Mouse (Mus musculus): Measurements from ENCODE around the gene Plcd4. TPM values are rescaled to one million over a fixed set of nuclear protein-coding genes. Genes with fewer than 3 reads are reported as not detected.

The Plcd4 gene
- polyA plus RNA-seq, 2 experiments = 0.43 to 0.99 TPM

DNA sequence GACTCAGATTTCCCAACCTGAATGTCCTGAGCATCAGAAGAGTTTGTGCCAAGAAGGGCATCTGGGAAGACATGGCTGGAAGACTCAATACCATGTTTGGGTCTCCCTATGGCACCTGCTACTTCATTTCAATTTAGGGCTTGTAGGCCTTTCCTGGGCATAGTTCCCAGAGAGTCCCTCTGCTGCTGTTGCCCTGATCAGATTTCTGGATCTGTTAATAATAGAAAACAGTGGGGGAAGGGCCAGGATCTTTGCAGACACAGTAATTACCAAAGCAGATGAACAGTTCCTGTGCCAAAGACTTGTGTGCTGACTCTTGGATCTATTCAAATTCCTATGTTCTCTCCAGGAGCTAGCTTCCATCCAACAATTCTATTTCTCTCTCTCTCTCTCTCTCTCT, 4.0 kb upstream of the Plcd4 start:
- no peaks in the 10 kb centered on the region for H3K27me3 ChIP-seq (ENCODE audit: control insufficient read depth, insufficient read depth, low read length)
- no peaks in the 10 kb centered on the region for H3K36me3 ChIP-seq (ENCODE audit: control insufficient read depth, insufficient read depth, low read length)
- TF ChIP-seq POLR2A (IDR thresholded peaks at IDR 0.05; ENCODE audit: borderline replicate concordance, extremely low read depth, insufficient read depth, insufficient read length) = no peak
- no peak overlapping the region for H3K27ac ChIP-seq (replicated peaks; ENCODE audit: low read depth, low read length)
- H3K9ac ChIP-seq (ENCODE audit: low read depth, low read length, severe bottlenecking) = no peak overlapping the region
- DNase-seq (ENCODE audit: low spot score) (peak; percentile 83), ATAC-seq (ENCODE audit: low FRiP score, low read depth) (peak; percentile 72)
- H3K4me3 ChIP-seq (replicated peaks; ENCODE audit: low read length) = no peak overlapping the region
- H3K9me3 ChIP-seq (ENCODE audit: control insufficient read depth, low read length) = no peaks in the 10 kb centered on the region
- H3K4me2 ChIP-seq (replicated peaks; ENCODE audit: low read depth, low read length, severe bottlenecking) = no peak overlapping the region
- H3K4me1 ChIP-seq (ENCODE audit: control insufficient read depth, insufficient read depth, low read length) = peaks cover 6% of the 10 kb centered on the region

DNA sequence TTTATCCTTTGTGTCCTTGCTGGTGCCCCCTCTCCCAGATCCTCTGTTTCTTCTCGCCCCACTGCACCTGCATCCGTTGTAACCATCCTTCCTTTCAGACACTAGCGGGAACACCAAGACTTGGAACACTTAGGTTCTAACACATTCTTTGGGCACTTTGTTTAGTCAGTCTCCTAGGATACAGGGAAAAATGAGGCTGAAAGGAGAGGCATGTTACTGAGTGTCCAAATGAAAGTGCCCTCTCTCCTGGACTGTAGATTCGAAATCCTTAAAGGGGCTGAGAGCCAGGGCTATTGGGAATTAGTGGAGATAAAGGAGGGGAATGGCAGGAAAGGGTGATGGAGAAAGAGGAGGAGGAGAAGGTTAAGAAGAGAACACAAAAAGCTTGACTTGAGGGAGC, 1.5 kb downstream of the Plcd4 start, which contains the start of gene Usp37:
Gene Usp37, minus strand, starts transcription at position 101 of the 400 bp plus-strand sequence.
- H3K27ac ChIP-seq (replicated peaks; ENCODE audit: low read depth, low read length) = no peak within 1 kb of the TSS
- TF ChIP-seq POLR2A (IDR thresholded peaks at IDR 0.05; ENCODE audit: borderline replicate concordance, extremely low read depth, insufficient read depth, insufficient read length) = no peak
- 89% methylated on average over 4 of the region's 4 CpGs for WGBS
- H3K27me3 ChIP-seq (ENCODE audit: control insufficient read depth, insufficient read depth, low read length) = no peaks in the 10 kb centered on the region
- H3K36me3 ChIP-seq (ENCODE audit: control insufficient read depth, insufficient read depth, low read length) = no peaks in the 10 kb centered on the region
- no peak within 1 kb of the TSS for H3K4me2 ChIP-seq (replicated peaks; ENCODE audit: low read depth, low read length, severe bottlenecking)
- H3K4me1 ChIP-seq (ENCODE audit: control insufficient read depth, insufficient read depth, low read length) = peaks cover 6% of the 10 kb centered on the region
- ATAC-seq (ENCODE audit: low FRiP score, low read depth) (no peak), DNase-seq (ENCODE audit: low spot score) (no peak)
- no peak within 1 kb of the TSS for H3K4me3 ChIP-seq (replicated peaks; ENCODE audit: low read length)
- no peak within 1 kb of the TSS for H3K9ac ChIP-seq (ENCODE audit: low read depth, low read length, severe bottlenecking)
- H3K9me3 ChIP-seq (ENCODE audit: control insufficient read depth, low read length) = no peaks in the 10 kb centered on the region

DNA sequence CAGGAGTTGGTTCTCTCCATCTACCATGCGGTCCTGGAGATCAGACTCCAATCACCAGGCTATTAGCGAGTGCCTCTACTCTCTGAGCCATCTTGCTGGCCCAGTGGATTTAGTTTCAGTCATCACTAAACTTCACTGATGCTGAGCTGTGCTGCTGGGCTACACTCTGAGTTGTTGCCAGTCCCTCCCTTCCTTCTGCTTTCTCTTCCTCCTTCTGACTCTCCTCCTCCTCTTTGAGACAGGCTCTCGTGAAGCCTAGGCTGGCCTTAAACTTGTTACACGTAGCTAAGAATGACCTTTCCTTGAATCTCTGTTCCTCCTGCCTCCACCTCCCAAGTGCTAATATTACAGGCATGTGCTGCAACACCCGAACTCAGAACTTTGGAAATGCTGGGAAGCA, 16.4 kb downstream of the Plcd4 start:
- Histone ChIP-seq H3K4me2 (replicated peaks; ENCODE audit: low read depth, low read length, severe bottlenecking) (no peak overlapping the region), H3K9me3 (ENCODE audit: control insufficient read depth, low read length) (no peaks in the 10 kb centered on the region), H3K36me3 (ENCODE audit: control insufficient read depth, insufficient read depth, low read length) (peaks cover 7% of the 10 kb centered on the region; the same call in 1 of the 2 replicates), H3K4me3 (replicated peaks; ENCODE audit: low read length) (no peak overlapping the region), H3K27ac (replicated peaks; ENCODE audit: low read depth, low read length) (no peak overlapping the region), H3K4me1 (ENCODE audit: control insufficient read depth, insufficient read depth, low read length) (no peaks in the 10 kb centered on the region), H3K27me3 (ENCODE audit: control insufficient read depth, insufficient read depth, low read length) (no peaks in the 10 kb centered on the region), H3K9ac (ENCODE audit: low read depth, low read length, severe bottlenecking) (no peak overlapping the region)
- no peak for TF ChIP-seq POLR2A (IDR thresholded peaks at IDR 0.05; ENCODE audit: borderline replicate concordance, extremely low read depth, insufficient read depth, insufficient read length)
- no peak for ATAC-seq (ENCODE audit: low FRiP score, low read depth)
- 75% methylated on average over 5 of the region's 5 CpGs for WGBS
- no peak for DNase-seq (ENCODE audit: low spot score)

DNA sequence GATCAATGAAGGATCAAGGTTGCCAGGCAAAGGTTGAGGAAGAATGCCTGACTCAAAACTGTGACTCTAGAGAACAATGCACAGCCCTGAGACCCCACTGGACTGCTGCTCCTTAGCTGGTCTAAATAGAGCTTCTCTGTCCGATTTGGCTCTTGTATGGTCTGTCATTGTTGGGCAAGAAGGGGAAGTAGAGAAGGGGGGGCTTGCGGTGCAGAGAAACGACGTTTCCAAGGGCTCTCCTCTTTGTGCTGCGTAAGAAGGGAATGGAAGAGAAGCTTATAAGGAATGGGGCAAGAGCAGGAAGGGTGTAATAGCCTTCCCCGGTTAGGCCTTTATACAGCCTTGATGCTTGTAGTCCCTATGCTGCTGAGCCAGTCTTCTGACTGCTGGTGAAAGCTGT, 23.1 kb downstream of the Plcd4 start:
- Histone ChIP-seq H3K4me1 (ENCODE audit: control insufficient read depth, insufficient read depth, low read length) (no peaks in the 10 kb centered on the region), H3K9me3 (ENCODE audit: control insufficient read depth, low read length) (no peaks in the 10 kb centered on the region), H3K9ac (ENCODE audit: low read depth, low read length, severe bottlenecking) (no peak overlapping the region), H3K4me2 (replicated peaks; ENCODE audit: low read depth, low read length, severe bottlenecking) (no peak overlapping the region), H3K4me3 (replicated peaks; ENCODE audit: low read length) (no peak overlapping the region), H3K36me3 (ENCODE audit: control insufficient read depth, insufficient read depth, low read length) (peaks cover 67% of the 10 kb centered on the region), H3K27ac (replicated peaks; ENCODE audit: low read depth, low read length) (no peak overlapping the region), H3K27me3 (ENCODE audit: control insufficient read depth, insufficient read depth, low read length) (no peaks in the 10 kb centered on the region)
- WGBS = 93% methylated on average over 6 of the region's 6 CpGs
- DNase-seq (ENCODE audit: low spot score) = no peak
- TF ChIP-seq POLR2A (IDR thresholded peaks at IDR 0.05; ENCODE audit: borderline replicate concordance, extremely low read depth, insufficient read depth, insufficient read length) = no peak
- ATAC-seq (ENCODE audit: low FRiP score, low read depth) = no peak

DNA sequence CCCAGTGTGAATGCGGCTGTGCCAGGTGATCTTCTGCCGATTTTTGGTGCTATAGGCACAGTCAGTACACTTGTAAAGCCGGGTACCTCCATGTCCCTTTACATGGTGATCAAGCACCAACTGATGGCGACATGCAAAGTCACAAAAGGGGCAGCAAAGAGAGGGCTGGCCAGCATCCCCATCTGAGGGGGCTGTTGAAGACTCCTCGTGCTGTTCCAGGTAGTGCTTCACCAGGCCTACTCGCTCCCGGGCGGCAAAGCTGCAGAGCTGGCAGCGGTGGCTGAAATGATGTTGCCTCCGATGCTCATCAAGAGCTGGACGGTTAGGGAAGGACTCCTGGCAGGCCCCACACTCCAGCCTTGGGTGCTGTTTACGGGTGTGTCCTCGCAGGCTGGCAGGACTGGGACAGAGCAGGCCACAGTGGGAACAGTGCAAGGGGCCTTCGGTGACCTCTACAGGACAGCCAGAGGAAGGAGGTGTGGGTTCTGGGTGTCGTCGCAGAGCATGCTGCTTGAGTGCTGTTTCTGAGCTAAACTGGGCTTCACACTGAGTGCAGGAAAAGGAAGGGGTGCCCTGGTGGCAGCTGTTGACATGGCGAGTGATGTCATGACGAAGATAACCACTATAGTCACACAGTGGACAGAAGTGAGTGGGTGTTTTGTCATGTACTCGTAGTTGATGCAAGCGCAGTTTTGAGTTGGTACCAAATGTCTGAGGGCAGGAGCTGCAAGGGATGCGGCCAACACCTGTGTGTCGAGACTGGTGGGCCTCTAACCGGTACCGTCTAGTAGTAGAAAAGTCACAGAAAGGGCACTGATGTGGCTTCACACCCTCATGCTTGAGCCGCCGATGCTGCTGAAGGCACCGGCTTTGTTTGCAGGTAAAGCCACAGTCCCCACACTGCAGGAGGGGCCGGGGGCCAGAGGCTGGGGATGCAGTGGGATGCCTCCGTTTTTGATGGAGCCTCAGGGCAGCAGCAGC, 27.3 kb downstream of the Plcd4 start:
- 88% methylated on average over 29 of the region's 29 CpGs for WGBS
- no peaks in the 10 kb centered on the region for H3K9me3 ChIP-seq (ENCODE audit: control insufficient read depth, low read length)
- peaks cover 91% of the 10 kb centered on the region for H3K36me3 ChIP-seq (ENCODE audit: control insufficient read depth, insufficient read depth, low read length)
- H3K9ac ChIP-seq (ENCODE audit: low read depth, low read length, severe bottlenecking) = no peak overlapping the region
- H3K4me3 ChIP-seq (replicated peaks; ENCODE audit: low read length) = no peak overlapping the region
- no peak overlapping the region for H3K4me2 ChIP-seq (replicated peaks; ENCODE audit: low read depth, low read length, severe bottlenecking)
- H3K27ac ChIP-seq (replicated peaks; ENCODE audit: low read depth, low read length) = no peak overlapping the region
- H3K4me1 ChIP-seq (ENCODE audit: control insufficient read depth, insufficient read depth, low read length) = no peaks in the 10 kb centered on the region
- DNase-seq (ENCODE audit: low spot score) (no peak), ATAC-seq (ENCODE audit: low FRiP score, low read depth) (no peak)
- TF ChIP-seq POLR2A (IDR thresholded peaks at IDR 0.05; ENCODE audit: borderline replicate concordance, extremely low read depth, insufficient read depth, insufficient read length) = no peak
- no peaks in the 10 kb centered on the region for H3K27me3 ChIP-seq (ENCODE audit: control insufficient read depth, insufficient read depth, low read length)
